Mouse (Mus musculus) left cerebral cortex, postnatal 14 days (tissue): ENCODE measurements around the gene H2-T24. TPM values are rescaled to one million over a fixed set of nuclear protein-coding genes. Genes with fewer than 3 reads are reported as not detected.
"Not testable (repeated sequence)": the region's sequence is repeated elsewhere in the genome, so short reads cannot be mapped to it uniquely, and the experiment has no call there.

ENCODE experiments used
- DNase-seq, 2 experiments: peaks; one replicate each; pipeline ENCODE4 v3.0.0; 2021 to 2022; ENCODE audit warnings: low spot score in 2 of 2, mixed read lengths in 1 of 2
- intact Hi-C: fragments of 180-260 bp; cut with DNase I; formaldehyde crosslinking; loops from one replicate; pipeline ENCODE4 v1.15.1; 2025
- total RNA-seq, 2 experiments: library from RNA; stranded (reverse); gene quantifications; 2 replicates each; pipeline ENCODE4 v1.2.3; 2021

Gene H2-T24
- total RNA-seq, 2 experiments from 2014 or later = 1.0 to 1.1 TPM

DNA sequence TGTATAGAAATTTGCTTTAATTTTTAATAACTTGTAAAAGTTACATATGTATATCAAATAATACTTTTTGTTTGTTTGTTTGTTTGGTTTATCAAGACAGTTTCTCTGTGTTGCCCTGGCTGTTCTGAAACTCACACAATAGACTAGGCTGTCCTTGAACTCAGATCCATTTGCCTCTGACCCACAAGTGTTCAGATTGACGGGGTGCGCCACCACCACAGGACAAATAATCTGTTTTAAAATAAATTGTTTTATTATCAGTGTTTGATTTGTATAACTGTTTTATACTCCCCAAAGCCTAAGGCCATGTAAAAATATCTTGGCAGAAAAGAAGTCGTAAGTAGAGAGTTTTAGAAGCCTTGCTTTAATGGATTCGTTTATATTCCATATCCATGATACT lies 7.3 kb upstream of the H2-T24 start:
- intact Hi-C loops = no loop called here
- no peak for DNase-seq

DNA sequence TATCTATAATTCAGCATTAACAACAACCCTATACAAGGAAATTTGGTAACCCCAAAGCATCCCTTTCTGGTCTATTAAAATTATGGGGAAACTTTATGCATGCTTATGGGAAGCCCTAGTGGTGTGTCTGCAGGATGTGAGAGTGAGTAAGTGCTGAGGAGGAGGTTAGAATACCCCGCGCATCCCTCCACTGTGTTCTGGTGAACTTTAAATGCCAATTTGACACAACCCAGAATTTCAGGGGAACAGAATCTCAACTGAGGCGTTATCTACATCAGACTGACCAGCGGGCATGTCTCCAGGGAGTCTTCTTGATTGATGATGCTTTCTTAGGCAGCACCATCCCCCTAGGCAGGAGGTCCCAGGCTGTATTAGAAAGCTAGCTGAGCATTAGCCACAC lies 5.5 kb upstream of the H2-T24 start:
- intact Hi-C loops = no loop called here
- no peak for DNase-seq

DNA sequence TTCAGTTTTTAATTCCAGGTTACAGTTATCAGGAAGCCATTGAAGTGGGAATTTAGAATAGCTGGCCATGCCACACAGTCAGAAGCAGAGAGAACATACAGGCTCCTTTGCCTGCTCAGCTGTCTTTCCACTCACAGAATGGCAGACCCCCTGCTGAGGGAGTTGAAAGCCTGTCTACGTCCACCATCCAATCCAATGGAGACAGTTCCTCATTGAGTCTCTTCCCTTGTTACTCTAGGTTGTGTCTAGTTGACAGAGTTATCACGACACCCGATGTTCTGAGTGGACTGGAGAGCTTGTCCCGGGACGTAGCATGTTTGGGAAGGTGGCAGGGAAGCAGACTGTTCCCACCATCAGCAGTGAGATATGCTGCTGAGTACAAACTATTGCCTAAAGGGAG lies 4.8 kb upstream of the H2-T24 start:
- intact Hi-C loops = no loop called here
- DNase-seq = no peak

DNA sequence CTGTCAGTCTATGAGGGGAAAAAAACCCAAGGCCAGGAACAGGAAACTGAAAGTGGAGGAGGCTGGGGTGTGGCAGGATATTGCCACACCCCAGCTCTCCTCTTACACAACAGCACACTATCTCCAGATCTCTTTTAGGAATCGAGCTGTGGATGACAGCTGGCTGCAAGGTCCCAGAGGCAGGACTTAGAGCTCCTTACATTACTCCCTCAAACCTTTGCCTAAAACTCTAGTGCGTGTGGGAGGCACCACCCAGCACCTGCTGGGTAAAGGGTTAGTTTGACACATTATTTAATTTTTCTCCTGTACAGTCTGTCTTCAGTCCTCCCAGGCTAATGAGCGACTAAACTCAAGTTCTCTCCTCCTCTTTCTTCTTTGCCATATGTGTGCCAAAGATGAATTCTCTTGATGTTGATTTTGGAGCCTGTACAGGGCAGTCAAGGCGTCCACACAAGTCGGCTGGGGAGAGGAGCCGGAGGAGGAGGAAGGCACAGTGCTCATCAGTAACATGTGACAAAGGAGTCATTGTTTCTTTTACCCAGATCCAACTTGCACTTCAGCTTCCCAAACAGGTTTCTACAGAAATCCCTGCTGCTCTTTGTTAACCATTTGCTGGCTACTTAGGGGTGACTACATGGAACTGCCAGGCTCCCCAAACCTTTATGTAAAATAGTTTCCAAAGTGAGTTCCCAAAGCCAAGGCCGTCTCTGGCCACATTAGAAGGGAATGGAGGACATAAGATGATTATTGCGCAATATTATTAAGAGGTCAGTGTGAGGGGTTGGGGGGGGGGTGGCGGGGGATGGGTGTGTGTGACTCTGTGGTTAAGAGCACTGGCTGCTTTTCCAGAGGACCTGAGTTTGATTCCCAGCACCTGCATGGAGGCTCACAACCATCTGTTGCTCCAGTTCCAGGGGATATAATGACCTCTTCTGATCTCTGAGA lies 3.6 kb upstream of the H2-T24 start:
- intact Hi-C loops = no loop called here
- DNase-seq = no peak

DNA sequence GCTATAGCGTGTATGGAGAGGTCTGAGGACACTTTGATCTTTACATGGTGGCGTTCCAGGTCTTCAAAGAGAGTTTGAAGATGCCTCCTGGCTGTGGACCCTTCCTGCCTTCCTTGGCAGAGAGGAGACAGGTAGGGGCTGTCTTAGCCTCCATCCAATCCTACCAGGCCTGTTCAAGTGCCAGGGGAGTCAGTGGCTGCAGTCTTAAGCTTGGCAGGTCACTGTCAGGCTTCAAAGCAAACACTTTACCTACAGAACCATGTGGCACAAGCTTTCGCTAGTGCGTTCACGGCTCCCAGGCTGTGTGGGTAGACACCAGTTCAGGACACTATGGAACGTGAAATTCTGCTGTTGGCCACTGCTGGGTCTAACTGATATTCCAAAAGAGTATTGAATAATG lies 2.6 kb upstream of the H2-T24 start:
- no peak for DNase-seq
- intact Hi-C loops = no loop called here

DNA sequence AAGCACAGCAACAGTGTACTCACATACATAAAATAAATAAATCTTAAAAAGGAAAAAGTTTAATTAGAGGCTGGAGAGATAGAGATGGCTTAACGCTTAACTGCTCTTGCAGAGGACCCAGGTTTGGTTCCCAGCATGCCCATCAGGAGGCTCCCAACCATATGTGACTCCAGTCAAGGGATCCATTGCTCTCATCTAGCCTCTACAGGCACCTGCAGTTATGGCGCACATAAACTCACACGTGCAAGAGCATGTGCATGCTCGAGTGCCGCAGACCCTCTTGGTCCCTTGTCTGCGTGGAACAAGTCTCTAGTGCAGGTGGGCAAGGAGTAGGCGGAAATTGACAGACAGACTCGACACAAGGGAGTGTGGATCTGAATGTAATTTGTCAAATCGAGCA lies 1.7 kb upstream of the H2-T24 start:
- no peak for DNase-seq
- intact Hi-C loops = no loop called here

DNA sequence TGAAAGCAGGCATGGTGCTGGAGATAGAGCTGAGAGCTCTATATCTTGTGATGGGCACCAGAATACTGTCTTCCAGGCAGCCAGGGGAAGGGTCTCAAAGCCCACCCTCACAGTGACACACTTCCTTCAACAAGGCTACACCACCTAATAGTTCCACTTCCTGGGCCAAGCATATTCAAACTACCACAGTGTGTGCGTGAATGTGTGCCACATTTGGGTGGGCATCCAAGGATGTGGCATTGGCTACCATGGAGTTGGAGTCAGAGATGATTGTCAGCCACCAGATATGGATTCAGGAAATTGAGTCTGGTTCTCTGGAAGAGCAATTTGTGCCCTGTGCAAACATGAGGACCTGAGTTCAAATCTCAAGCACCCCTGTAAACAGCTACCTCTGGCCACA lies 949 bp upstream of the H2-T24 start:
- intact Hi-C loops = no loop called here
- DNase-seq = no peak

DNA sequence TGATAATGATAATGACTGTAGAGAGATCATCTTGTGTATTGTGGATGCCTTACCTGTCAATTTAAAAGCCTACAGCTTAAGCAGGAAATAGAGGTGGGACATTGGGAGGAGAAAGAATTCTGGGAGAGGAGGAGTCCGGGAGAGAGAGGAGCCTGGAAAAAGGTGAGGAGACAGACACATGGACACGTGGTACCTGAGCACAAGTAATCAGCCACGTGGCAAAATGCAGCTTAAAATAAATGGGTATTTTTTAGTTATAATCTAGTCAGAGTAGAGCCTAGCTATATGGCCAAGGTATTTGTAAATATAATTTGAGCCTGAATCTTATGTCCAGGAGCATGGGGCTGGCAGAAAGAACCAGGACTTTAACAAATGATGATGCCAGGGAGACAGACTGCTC lies 841 bp downstream of the H2-T24 start:
- intact Hi-C loops = no loop called here
- no peak for DNase-seq

DNA sequence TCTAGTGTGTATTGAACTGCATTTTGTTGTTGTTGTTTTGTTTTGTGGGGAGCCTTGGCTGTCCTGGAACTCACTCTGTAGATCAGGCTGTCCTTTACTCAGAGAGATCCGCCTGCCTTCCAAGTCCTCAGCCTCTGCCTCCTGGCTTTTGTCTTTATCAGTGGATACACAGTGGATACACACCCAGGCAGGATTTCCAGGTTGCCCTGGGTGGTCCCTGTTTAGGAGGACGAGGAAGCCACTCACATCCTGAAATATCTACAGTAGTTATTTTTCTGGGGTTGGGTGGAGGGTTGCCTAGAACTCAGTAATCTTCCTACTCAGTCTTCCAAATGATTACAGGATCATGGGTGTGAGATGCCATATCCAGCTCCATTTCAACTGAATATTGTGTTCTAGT lies 1.4 kb downstream of the H2-T24 start:
- intact Hi-C loops = no loop called here
- no peak for DNase-seq

DNA sequence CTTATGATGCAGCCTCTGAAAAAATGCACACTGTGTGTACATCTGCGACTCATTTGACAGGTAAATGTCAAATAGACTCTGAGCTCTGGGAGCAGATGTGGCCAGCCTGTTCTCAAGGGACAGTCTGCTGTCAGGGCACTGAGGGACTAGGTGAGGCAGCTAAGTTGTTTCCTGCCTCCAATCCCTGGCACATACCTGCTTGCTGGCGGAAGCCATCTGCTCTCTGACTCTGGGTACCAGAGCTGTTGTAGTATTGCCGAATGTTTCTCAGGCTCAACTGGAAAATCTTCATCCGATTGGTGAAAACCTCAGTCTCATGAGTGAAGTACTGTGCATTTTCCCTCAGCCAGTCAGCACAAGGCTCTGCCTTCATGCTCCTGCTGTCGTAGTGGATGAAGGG lies 3.3 kb downstream of the H2-T24 start:
- DNase-seq = no peak

DNA sequence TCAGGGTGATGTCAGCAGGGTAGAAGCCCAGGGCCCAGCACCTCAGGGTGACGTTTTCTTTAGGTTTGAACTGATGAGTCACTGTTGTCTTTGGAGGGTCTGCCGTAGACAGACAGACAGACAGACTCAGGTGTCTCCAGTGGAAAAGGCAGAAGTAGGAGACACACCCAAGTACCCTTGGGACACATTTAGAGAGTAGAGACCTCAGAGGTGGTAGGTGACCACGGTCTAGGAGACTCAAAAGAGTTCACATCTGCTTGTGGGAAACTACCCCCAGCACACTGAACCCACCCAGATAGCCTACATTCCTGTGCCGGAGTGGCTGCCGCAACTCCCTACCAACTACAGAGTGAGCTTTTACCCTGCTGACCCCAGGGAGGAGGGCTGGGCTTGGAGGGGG lies 5.4 kb downstream of the H2-T24 start:
- no peak for DNase-seq
- intact Hi-C loops = no loop called here

More for the DNA sequence above, 3.3 kb downstream of the H2-T24 start:
- intact Hi-C loops = no loop called here

DNA sequence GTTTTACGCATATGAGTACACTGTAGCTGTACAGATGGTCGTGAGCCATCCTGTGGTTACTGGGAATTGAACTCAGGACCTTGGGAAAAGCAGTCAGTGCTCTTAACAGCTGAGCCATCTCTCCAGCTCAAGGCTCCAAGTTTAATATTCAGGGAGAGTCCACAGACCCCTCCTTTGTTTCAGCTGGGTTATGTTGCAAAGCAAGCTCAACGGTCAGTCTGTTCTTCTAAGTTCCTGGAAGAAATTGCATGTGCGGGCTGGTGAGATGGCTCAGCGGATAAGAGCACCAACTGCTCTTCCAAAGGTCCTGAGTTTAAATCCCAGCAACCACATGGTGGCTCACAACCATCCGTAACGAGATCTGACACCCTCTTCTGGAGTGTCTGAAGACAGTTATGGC lies 16.0 kb downstream of the H2-T24 start:
- intact Hi-C loops = not testable (repeated sequence)

DNA sequence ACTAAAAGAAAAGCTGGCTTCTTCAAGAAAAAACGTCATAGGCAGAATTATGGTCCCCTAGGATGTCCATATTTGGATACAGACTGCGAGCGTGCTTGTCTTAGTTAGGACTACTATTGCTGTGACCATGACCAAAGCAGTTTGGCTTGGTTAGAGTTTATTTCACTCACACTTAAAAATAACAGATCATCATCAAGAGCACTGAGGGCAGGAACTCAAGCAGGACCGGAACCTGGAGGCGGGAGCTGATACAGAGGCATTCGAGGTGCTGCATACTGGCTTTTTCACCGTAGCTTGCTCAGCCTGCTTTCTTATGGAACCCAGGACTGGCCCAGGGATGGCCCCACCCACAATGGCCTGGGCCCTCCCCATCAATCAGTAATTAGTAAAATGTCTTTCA lies 17.0 kb downstream of the H2-T24 start:
- DNase-seq = no peak
- intact Hi-C loops = no loop called here

More for the DNA sequence above, 16.0 kb downstream of the H2-T24 start:
- DNase-seq = not testable (repeated sequence)

DNA sequence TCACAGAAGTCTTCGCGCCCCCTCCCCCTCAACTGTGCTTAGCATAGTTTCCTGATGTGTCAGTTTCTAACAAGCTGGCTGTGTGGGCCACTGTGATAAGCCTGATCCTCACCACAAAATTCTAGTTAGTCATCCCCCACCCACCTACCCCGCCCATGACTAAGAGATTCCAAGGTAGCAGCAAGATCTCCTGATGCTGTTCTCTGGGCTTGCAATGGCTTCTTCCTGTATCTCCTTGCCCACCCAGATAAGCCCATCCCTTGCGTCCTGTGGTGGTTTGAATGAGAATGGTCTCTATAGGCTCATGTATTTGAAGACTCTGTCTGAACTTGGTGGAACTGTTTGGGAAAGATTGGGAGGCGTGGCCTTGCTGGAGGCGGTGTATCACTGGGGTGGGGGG lies 18.4 kb downstream of the H2-T24 start:
- DNase-seq = no peak
- intact Hi-C loops = no loop called here

DNA sequence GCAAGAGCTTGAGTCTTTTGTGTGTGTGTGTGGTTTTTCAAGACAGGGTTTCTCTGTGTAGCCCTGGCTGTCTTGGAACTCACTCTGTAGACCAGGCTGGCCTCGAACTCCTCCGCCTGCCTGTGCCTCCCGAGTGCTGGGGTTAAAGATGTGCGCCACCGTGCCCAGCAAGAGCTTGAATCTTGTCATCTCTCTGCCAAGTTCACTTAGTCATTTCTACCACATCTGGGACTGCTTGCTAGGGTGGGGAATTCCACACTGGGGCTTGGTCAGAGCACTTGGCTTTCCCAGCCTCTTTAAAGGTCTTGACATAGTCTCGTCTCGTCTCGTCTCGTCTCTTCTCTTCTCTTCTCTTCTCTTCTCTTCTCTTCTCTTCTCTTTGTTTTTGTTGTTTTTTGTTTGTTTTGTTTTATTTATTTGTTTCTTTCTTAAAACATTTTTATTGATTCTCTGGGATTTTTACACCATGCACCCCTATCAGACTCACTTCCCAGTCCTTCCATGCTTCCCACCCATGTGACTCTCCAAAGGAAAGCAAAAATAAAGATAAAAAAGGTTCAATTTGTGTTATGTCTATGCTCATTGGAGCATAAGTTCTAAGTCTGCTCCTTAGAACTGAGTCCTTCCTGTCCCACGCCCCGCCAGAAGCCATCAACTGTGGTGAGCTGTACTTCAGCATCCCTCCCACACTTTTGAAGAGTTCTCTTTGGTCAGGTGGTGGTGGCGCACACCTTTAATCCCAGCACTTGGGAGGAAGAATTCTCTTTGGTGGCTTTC lies 19.1 kb downstream of the H2-T24 start:
- DNase-seq = no peak
- intact Hi-C loops = no loop called here

DNA sequence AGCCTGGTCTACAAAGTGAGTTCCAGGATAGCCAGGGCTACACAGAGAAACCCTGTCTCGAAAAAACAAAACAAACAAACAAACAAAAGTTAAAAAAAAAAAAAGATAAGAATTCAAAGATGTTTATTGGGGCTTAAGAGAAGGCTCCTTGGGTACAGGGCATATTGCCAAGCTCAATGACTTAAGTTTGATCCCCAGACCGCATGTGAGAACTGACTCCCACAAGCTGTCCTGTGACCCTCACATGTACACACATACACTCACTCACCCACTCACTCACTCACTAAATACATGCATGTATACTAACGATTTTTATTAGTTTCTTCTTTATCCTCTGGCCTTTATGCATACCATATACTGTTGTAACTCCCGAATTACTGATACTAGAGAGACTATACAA lies 20.0 kb downstream of the H2-T24 start:
- DNase-seq = no peak
- intact Hi-C loops = no loop called here

DNA sequence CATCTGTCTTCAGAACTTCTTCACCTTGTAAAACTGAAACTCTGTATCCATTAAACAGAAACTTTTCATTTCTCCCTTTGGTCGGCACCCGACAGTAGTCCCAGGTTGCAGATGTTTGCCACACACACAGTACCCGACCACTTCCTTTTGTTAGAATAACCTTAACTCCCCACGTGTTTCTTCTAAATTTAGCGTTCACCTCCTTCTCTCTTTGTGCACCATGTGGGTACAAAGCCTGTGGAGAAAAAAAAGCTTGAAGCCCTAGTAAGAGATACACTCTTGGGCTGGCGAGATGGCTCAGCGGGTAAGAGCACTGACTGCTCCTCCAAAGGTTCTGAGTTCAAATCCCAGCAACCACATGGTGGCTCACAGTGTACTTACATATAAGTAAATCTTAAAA lies 21.0 kb downstream of the H2-T24 start:
- intact Hi-C loops = loop anchor here (5.0 kb wide), 2 partner anchors 113 to 193 kb away; partner anchors contain the start of gene H2-T3
- no peak for DNase-seq

DNA sequence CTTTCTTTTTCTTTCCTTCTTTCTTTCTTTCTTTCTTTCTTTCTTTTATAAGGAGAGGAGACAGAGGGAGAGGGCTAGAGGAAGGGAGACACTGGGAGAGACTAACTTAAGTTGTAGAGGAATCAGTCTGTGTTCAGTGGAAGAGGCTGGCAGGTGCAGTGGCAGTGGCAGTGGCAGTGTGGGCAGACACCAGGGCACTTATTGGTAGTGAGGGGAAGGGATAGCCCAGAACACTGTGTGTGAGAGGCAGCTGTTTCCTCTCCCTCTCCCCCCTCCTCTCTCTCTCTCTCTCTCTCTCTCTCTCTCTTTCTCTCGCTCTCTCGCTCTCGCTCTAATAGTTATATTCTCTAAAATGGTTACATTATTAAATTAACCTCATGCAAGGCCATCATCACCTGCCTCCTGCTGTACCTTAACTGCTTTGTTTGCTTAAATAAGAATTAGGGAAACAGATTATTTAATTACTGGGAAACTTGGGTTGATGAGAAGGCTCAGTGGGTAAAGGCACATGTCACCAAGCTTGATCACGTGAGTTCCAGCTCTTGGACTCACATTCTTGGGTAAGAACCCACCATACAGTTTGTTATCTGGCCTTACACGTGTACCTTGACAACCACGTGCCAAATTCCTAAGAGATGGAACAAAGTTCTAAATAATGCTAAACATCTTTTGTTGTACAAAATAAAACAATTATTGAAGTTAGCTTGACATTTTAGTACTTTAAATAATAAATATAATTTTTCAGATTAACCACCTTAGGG lies 21.6 kb downstream of the H2-T24 start:
- no peak for DNase-seq
- intact Hi-C loops = loop anchor here (5.0 kb wide), 2 partner anchors 114 to 194 kb away; partner anchors contain the start of gene H2-T3

DNA sequence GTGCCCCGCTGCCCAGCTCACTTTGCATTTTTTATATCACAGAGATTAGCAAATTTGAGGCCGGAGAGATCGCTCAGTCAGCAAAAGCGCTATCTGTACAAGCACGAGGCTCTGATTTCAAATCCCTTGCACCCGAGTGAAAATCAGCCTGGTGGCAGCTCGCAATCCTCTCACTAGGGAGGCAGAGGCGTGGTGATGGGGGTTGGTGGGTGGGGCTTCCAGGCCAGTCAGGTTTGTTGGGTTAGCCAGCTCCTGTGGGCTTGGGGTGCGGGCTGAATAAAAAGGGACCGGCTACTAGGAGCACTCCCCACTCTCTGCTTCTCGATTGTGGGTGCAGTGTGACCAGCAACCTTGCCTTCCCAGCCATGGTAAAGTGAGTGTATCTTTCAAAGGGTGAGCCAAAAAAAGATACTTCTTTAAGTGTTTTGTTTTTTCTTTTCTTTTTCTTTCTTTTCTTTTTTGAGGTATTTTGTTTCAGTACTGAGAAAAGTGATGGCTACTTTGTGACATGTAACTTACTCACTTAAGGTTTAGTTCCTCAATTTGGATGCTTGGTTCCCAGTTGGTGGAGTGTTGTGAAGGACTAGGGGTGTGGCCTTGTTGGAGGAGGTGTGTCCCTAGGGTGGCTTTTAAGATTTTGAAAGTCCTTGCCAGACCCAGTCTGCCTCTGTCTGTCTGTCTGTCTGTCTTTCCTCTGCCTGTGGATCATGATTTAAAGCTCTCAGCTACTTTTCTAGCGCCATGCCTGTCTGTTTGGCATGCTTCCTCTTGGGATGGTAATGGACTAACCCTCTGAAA lies 22.4 kb downstream of the H2-T24 start:
- intact Hi-C loops = loop anchor here (2.0 to 5.0 kb wide), 3 partner anchors 39 to 194 kb away; partner anchors contain the start of gene H2-T3

More for the DNA sequence above, 22.4 kb downstream of the H2-T24 start:
- no peak for DNase-seq
